Mouse (Mus musculus): ENCODE measurements at regions not wholly inside any gene's neighbourhood (a gene's known extent, or its start where the extent isn't known, plus 50 kb on each side); places are given as distances from the start of the nearest gene placed in this dataset.

GRCm38 (mm10) chr16:42549591-42549990 is 209.1 kb upstream of the Gap43 start:
- no peak for TF ChIP-seq POLR2A (IDR thresholded peaks at IDR 0.05; ENCODE audit: borderline replicate concordance, low read depth, low read length)
- no peak for TF ChIP-seq CTCF (IDR thresholded peaks at IDR 0.05; ENCODE audit: low read depth, low read length)
